7 mouse cellular contexts compared by ENCODE assay signal in genomic region chr8:106935324-106935869, GRCm38 (mm10). TPM values are rescaled to one million over a fixed set of nuclear protein-coding genes. Genes with fewer than 3 reads are reported as not detected.
A peak's percentile ranks its signal among the peaks of the same experiment; 100 is the strongest.
DNase-seq lines count a peak whose midpoint lies in the region; ATAC-seq lines count a peak whose summit lies in the region.

TSS of gene Sntb2 (plus strand) at chr8:106935750.

- peak within 1 kb of the TSS; percentile 91 for H3K4me3 ChIP-seq in limb, embryonic 10.5 days
- peak within 1 kb of the TSS; percentile 79 for H3K4me3 ChIP-seq in midbrain, embryonic 13.5 days (replicated peaks)

- H3K9me3 ChIP-seq in limb, embryonic 10.5 days (replicated peaks) = no peaks in the 10 kb centered on the region
- no peaks in the 10 kb centered on the region for H3K9me3 ChIP-seq in midbrain, embryonic 13.5 days

- H3K27ac ChIP-seq in limb, embryonic 10.5 days = peak within 1 kb of the TSS; percentile 96
- peak within 1 kb of the TSS; percentile 91 for H3K27ac ChIP-seq in midbrain, embryonic 13.5 days

- no peaks in the 10 kb centered on the region for H3K27me3 ChIP-seq in limb, embryonic 10.5 days (ENCODE audit: low read depth, poor library complexity, severe bottlenecking)
- H3K27me3 ChIP-seq in midbrain, embryonic 13.5 days = peaks cover 24% of the 10 kb centered on the region

- H3K4me2 ChIP-seq in midbrain, embryonic 13.5 days (replicated peaks) = peak within 1 kb of the TSS; percentile 76

- WGBS in limb, embryonic 10.5 days = 0% methylated on average over 41 of the region's 41 CpGs
- 1% methylated on average over 41 of the region's 41 CpGs for WGBS in midbrain, embryonic 13.5 days

- H3K4me1 ChIP-seq in limb, embryonic 10.5 days = peaks cover 56% of the 10 kb centered on the region
- peaks cover 30% of the 10 kb centered on the region for H3K4me1 ChIP-seq in midbrain, embryonic 13.5 days (replicated peaks)

- peaks cover 6% of the 10 kb centered on the region; the same call in 1 of the 2 replicates for H3K36me3 ChIP-seq in limb, embryonic 10.5 days
- no peaks in the 10 kb centered on the region for H3K36me3 ChIP-seq in midbrain, embryonic 13.5 days

- peak within 1 kb of the TSS; percentile 89 for H3K9ac ChIP-seq in midbrain, embryonic 13.5 days (replicated peaks)

- peak; percentile 90 to 92 for DNase-seq in adrenal gland, adult 18-20 months (ENCODE audit: low spot score in 2 of 2)
- peak; percentile 97 for DNase-seq in embryo, embryonic 10.5 days (ENCODE audit: low spot score)
- DNase-seq in kidney, adult 11 months = peak; percentile 94
- DNase-seq in limb, embryonic 10.5 days (ENCODE audit: low spot score) = peak; percentile 99
- DNase-seq in spleen, adult 12 weeks (ENCODE audit: low spot score) = peak; percentile 66

- ATAC-seq in granulocyte monocyte progenitor cell, adult 5-6 weeks (replicated peaks; ENCODE audit: poor library complexity, severe bottlenecking) = peak; percentile 86
- ATAC-seq in midbrain, embryonic 13.5 days = peak; percentile 91

RNA-seq across cellular contexts. Expression of gene Sntb2, which starts in this region (rescaled TPM):
- total RNA-seq in adrenal gland, adult 18-20 months (2021) = 10 to 100 TPM; 16.9 to 20.9 TPM
- 5.4 and 7.1 TPM in 2 replicates for total RNA-seq in granulocyte monocyte progenitor cell, adult 5-6 weeks (2014; fragmentation: Nextera tagmentation)
- 5.9 and 6.2 TPM in 2 replicates for total RNA-seq in granulocyte monocyte progenitor cell, adult 5-6 weeks (2017)
- polyA plus RNA-seq in limb, embryonic 10.5 days (2016; fragmentation: Nextera tagmentation; extraction: Ambion mirVana) = 15.8 and 15.9 TPM in 2 replicates
- polyA plus RNA-seq in midbrain, embryonic 13.5 days (2015; fragmentation: Nextera tagmentation; extraction: Ambion mirVana) = 5.4 and 6.7 TPM in 2 replicates

Comparison
In these comparisons a context has a peak if more than half of its experiments do, and no peak if none do; other contexts are left out.
1. Peak in every context shown above with its lines: DNase-seq, ATAC-seq, H3K4me3 ChIP-seq and H3K27ac ChIP-seq.